Mouse (Mus musculus) heart, postnatal 25 days (tissue): Measurements from ENCODE around the gene Smok3a. TPM values are rescaled to one million over a fixed set of nuclear protein-coding genes. Genes with fewer than 3 reads are reported as not detected.

ENCODE experiments used
- total RNA-seq, 2 experiments: library from RNA; stranded (reverse); gene quantifications; 2 replicates each; pipeline ENCODE4 v1.2.3; 2021

Gene Smok3a
- total RNA-seq, 2 experiments from 2014 or later = not detected

Other genes with a start within 250 kb of the Smok3a start
- 10 to 100 TPM; 11.1 to 13.4 TPM for gene Ppp1r35, start 242.4 kb upstream of the Smok3a start, total RNA-seq
- gene Mepce, start 233.6 kb upstream of the Smok3a start, total RNA-seq = 10 to 100 TPM; 20.6 to 29.3 TPM
- under 1 TPM; 0.57 to 0.89 TPM for gene Zcwpw1, start 233.5 kb upstream of the Smok3a start, total RNA-seq
- gene Pilra, start 185.0 kb upstream of the Smok3a start, total RNA-seq = 1 to 10 TPM; 1.7 to 1.9 TPM
- under 1 TPM; 0.61 to 0.83 TPM for gene Pilrb1, start 163.2 kb upstream of the Smok3a start, total RNA-seq
- under 1 TPM in 1 of 2 experiments, not detected in 1; 0.81 TPM for gene Pilrb2, start 149.4 kb upstream of the Smok3a start, total RNA-seq
- under 1 TPM; 0.17 to 0.31 TPM for gene Cyp3a13, start 99.6 kb upstream of the Smok3a start, total RNA-seq
- under 1 TPM; 0.26 to 0.42 TPM for gene Gjc3, start 58.2 kb upstream of the Smok3a start, total RNA-seq
- gene Azgp1, start 39.7 kb upstream of the Smok3a start, total RNA-seq = not detected
- gene Smok3b, start 168 bp downstream of the Smok3a start, total RNA-seq = not detected
- gene Smok3c, start 31.9 kb downstream of the Smok3a start, total RNA-seq = not detected
- 10 to 100 TPM; 14.3 to 16.2 TPM for gene Zkscan1, start 63.8 kb downstream of the Smok3a start, total RNA-seq
- 10 to 100 TPM; 10.5 to 13.2 TPM for gene Zscan21, start 95.6 kb downstream of the Smok3a start, total RNA-seq
- 10 to 100 TPM in 1 of 2 experiments, 1 to 10 TPM in 1; 9.6 to 11.0 TPM for gene Zfp113, start 134.5 kb downstream of the Smok3a start, total RNA-seq
- 100 to 1,000 TPM; 124 to 126 TPM for gene Cops6, start 139.8 kb downstream of the Smok3a start, total RNA-seq
- gene Ap4m1, start 150.7 kb downstream of the Smok3a start, total RNA-seq = 1 to 10 TPM; 8.9 to 9.3 TPM
- gene Mcm7, start 151.2 kb downstream of the Smok3a start, total RNA-seq = 10 to 100 TPM; 11.2 to 11.9 TPM
- 10 to 100 TPM; 29.9 to 32.9 TPM for gene Taf6, start 166.2 kb downstream of the Smok3a start, total RNA-seq
- gene Cnpy4, start 166.2 kb downstream of the Smok3a start, total RNA-seq = 1 to 10 TPM; 5.9 to 7.1 TPM
- 1 to 10 TPM; 2.6 to 2.8 TPM for gene Mblac1, start 173.1 kb downstream of the Smok3a start, total RNA-seq
- 1 to 10 TPM in 1 of 2 experiments, under 1 TPM in 1; 0.96 to 1.2 TPM for gene Nxpe5, start 204.6 kb downstream of the Smok3a start, total RNA-seq
- gene Lamtor4, start 234.2 kb downstream of the Smok3a start, total RNA-seq = 10 to 100 TPM; 55.3 to 61.0 TPM
- 1 to 10 TPM; 3.1 to 3.8 TPM for gene BC037034, start 242.8 kb downstream of the Smok3a start, total RNA-seq